Mouse (Mus musculus) layer of hippocampus, adult 8-10 months (tissue): Measurements from ENCODE around the gene Adrb1. TPM values are rescaled to one million over a fixed set of nuclear protein-coding genes. Genes with fewer than 3 reads are reported as not detected.
A peak's percentile ranks its signal among the peaks of the same experiment; 100 is the strongest.

Source experiments
- DNase-seq, 2 experiments: peaks; one replicate each; pipeline ENCODE4 v3.0.0; 2022; ENCODE audit warnings: low spot score in 2 of 2
- total RNA-seq, 4 experiments: library from RNA; stranded (reverse); gene quantifications; 2 replicates each; pipeline ENCODE4 v1.2.4; 2022

The Adrb1 gene
- 10 to 100 TPM; 19.9 to 22.8 (median 20.3) TPM for total RNA-seq

GRCm38 (mm10) chr19:56721387-56722211 is at the start of gene Adrb1:
Adrb1 (plus strand) TSS chr19:56722199.
- peak; percentile 67 to 72 for DNase-seq

GRCm38 (mm10) chr19:56675690-56676089 is 46.3 kb upstream of the Adrb1 start:
- DNase-seq, result no peak

GRCm38 (mm10) chr19:56676506-56676905 is 45.5 kb upstream of the Adrb1 start:
- no peak for DNase-seq

- DNase-seq, result no peak
These were observed 44.4 kb upstream of the Adrb1 start for GRCm38 (mm10) chr19:56677611-56678010.

- DNase-seq, result no peak
These were observed 43.5 kb upstream of the Adrb1 start for GRCm38 (mm10) chr19:56678516-56678915.

- DNase-seq, result no peak
These were observed 42.6 kb upstream of the Adrb1 start for GRCm38 (mm10) chr19:56679213-56679965.

- no peak for DNase-seq
These were observed 42.0 kb upstream of the Adrb1 start for GRCm38 (mm10) chr19:56679992-56680391.

GRCm38 (mm10) chr19:56682297-56682696 is 39.7 kb upstream of the Adrb1 start:
- no peak for DNase-seq

GRCm38 (mm10) chr19:56682843-56683242 is 39.2 kb upstream of the Adrb1 start:
- DNase-seq, result no peak

- no peak for DNase-seq
These were observed 36.5 kb upstream of the Adrb1 start for GRCm38 (mm10) chr19:56685515-56685914.

GRCm38 (mm10) chr19:56686218-56686617 is 35.8 kb upstream of the Adrb1 start:
- no peak for DNase-seq

GRCm38 (mm10) chr19:56687026-56687635 is 34.9 kb upstream of the Adrb1 start:
- DNase-seq, result no peak

- no peak for DNase-seq
These were observed 34.3 kb upstream of the Adrb1 start for GRCm38 (mm10) chr19:56687676-56688075.

GRCm38 (mm10) chr19:56688661-56689335 is 33.2 kb upstream of the Adrb1 start:
- DNase-seq, result no peak

- DNase-seq, result no peak
These were observed 32.5 kb upstream of the Adrb1 start for GRCm38 (mm10) chr19:56689493-56689892.

- no peak for DNase-seq
These were observed 30.9 kb upstream of the Adrb1 start for GRCm38 (mm10) chr19:56691103-56691502.

- DNase-seq, result no peak
These were observed 29.5 kb upstream of the Adrb1 start for GRCm38 (mm10) chr19:56692451-56692850.

- peak; percentile 41 to 70 for DNase-seq
These were observed 24.4 kb upstream of the Adrb1 start for GRCm38 (mm10) chr19:56697370-56698144.

GRCm38 (mm10) chr19:56700848-56701247 is 21.2 kb upstream of the Adrb1 start:
- DNase-seq, result no peak

- DNase-seq, result no peak
These were observed 20.5 kb upstream of the Adrb1 start for GRCm38 (mm10) chr19:56701404-56702033.
